Mouse (Mus musculus) liver, postnatal 0 days (tissue): Measurements from ENCODE around the gene Fut8.

Source experiments
- CTCF ChIP-seq: sonication (generic); IDR thresholded peaks from 2 replicates; pipeline ENCODE4 v1.5.1; 2016; ENCODE audit warnings: antibody characterized with exemption, low read depth
- EP300 ChIP-seq: IDR thresholded peaks from 2 replicates; pipeline ENCODE4 v1.6.1; 2016; ENCODE audit warnings: antibody characterized with exemption, low read depth, mild to moderate bottlenecking

DNA sequence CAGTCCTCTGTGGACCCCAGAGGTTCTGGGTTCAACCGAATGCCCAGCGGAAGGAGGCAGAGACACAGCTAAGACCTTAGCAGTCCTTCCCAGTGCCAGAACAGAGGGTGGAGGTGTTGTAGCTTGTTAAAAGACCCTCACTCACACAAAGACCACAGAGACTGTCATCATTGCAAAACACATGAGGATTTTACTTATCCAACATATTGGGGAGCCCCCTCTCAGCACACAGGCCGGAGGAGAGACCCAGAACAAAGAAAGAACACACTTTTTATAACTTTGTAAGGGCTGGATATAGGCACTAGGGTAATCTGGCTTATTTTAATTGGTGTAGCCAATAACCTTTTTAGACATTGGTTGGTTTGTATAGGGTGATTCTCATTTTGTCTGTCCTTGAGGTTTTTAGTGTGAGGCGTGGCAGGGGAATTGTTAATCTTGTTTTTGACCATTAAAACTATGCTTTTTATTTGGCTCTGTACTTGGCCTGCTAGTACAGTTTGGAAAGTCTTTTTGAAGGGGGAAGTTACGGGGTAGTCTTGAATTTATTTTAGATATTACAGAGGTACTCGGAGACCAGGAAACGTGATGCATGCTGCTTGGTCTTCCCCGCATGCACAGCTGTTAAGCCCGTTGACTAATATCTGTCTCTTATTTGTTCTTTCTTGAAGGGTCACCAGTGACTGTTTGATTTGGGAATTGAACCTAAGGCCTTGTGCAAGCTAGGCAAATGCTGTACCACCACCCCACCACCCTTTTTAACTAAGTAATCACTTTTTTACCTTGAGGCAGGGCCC, 46.2 kb upstream of the Fut8 start:
- no peak for TF ChIP-seq CTCF
- no peak for TF ChIP-seq EP300
